Mouse (Mus musculus) midbrain, embryonic 11.5 days (tissue): ENCODE measurements around the gene Tmem252. TPM values are rescaled to one million over a fixed set of nuclear protein-coding genes. Genes with fewer than 3 reads are reported as not detected.
"Not testable (repeated sequence)": the region's sequence is repeated elsewhere in the genome, so short reads cannot be mapped to it uniquely, and the experiment has no call there.

ENCODE experiments used
- ATAC-seq: fragments of 200-750 bp; cut with Nextera tagmentation; 2 replicates; pipeline ENCODE4 v1.8.0; 2017; ENCODE audit warnings: moderate TSS enrichment, moderate library complexity; ENCODE audit not compliant: low FRiP score
- DNase-seq: peaks from one replicate; pipeline ENCODE4 v3.0.0; 2015; ENCODE audit warnings: low spot score; ENCODE audit errors: missing footprints
- H3K27ac ChIP-seq: fragments of 300-500 bp; sonication (generic); 2 replicates; pipeline ENCODE4 v1.5.1; 2014; ENCODE audit warnings: low read depth, low read length
- H3K27me3 ChIP-seq: fragments of 300-500 bp; sonication (generic); 2 replicates; pipeline ENCODE4 v1.6.1; 2014; ENCODE audit warnings: mild to moderate bottlenecking, low read length, moderate library complexity, mixed read lengths; ENCODE audit not compliant: control insufficient read depth, insufficient read depth
- H3K36me3 ChIP-seq: fragments of 300-500 bp; sonication (generic); 2 replicates; pipeline ENCODE4 v1.6.1; 2014; ENCODE audit warnings: mild to moderate bottlenecking, low read length, moderate library complexity, mixed read lengths; ENCODE audit not compliant: control insufficient read depth, insufficient read depth
- H3K4me1 ChIP-seq: fragments of 300-500 bp; sonication (generic); 2 replicates; pipeline ENCODE4 v1.6.1; 2014; ENCODE audit warnings: low read length; ENCODE audit not compliant: control insufficient read depth, insufficient read depth
- H3K4me2 ChIP-seq: fragments of 300-500 bp; sonication (generic); 2 replicates; pipeline ENCODE4 v1.6.1; 2014; ENCODE audit warnings: mild to moderate bottlenecking, moderate library complexity
- H3K4me3 ChIP-seq: fragments of 300-500 bp; sonication (generic); 2 replicates; pipeline ENCODE4 v1.5.1; 2014; ENCODE audit warnings: low read depth, low read length
- H3K9ac ChIP-seq: fragments of 300-500 bp; sonication (generic); 2 replicates; pipeline ENCODE4 v1.6.1; 2014; ENCODE audit warnings: low read length
- H3K9me3 ChIP-seq: fragments of 300-500 bp; sonication (generic); 2 replicates; pipeline ENCODE4 v1.6.1; 2016; ENCODE audit warnings: low read length; ENCODE audit not compliant: control insufficient read depth
- WGBS: fragments of 180-500 bp; shearing (Covaris S2); extraction: QIAGEN DNeasy Blood & Tissue Kit; methylation state at CpG from one replicate; pipeline ENCODE4 v1.1.7; 2014; 5-methylcytosine and 5-hydroxymethylcytosine counted together
- polyA plus RNA-seq: library from polyadenylated mRNA; unstranded; fragments of >200 nt; fragmentation: Nextera tagmentation; extraction: Ambion mirVana; gene quantifications from 2 replicates; pipeline ENCODE4 v1.2.1, GENCODE M21; 2014

Gene Tmem252
- polyA plus RNA-seq, 1 experiment from 2014 or later, result 0.29 TPM

- WGBS, result 86% methylated on average over 2 of the region's 2 CpGs
- Histone ChIP-seq H3K4me2 (no peak overlapping the region), H3K36me3 (no peaks in the 10 kb centered on the region), H3K27me3 (no peaks in the 10 kb centered on the region), H3K9me3 (no peaks in the 10 kb centered on the region), H3K4me1 (no peaks in the 10 kb centered on the region), H3K9ac (no peak overlapping the region), H3K27ac (no peak overlapping the region), H3K4me3 (no peak overlapping the region)
- DNase-seq (no peak), ATAC-seq (no peak)
Measured at GRCm38 (mm10) chr19:24692691-24693090, 18.9 kb downstream of the Tmem252 start.

DNA sequence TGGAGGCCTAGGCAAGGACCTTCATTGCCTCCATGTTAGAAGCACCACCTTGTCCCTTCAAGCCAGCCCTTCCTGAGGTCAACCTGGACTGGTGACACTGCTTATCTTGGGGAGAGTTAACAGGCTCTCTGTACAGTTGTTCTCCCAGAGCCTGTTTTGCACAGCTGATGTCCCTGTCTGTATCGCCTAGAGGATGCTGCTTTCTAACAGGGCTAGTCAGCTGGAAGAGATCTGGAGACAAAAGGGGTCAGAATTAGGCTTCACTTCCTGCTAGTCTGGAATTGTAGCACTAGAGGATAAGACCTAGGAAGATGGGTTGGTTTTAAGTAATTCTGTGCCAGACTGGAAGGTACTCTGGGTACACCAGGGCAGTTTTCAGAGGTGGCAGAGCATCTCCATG, 24.1 kb downstream of the Tmem252 start:
- DNase-seq, result no peak
- H3K4me3 ChIP-seq, result no peak overlapping the region
- no peaks in the 10 kb centered on the region for H3K27me3 ChIP-seq
- WGBS, result 56% methylated on average over 1 of the region's 1 CpGs
- no peak for ATAC-seq
- no peak overlapping the region for H3K27ac ChIP-seq
- H3K4me2 ChIP-seq, result no peak overlapping the region
- H3K36me3 ChIP-seq, result no peaks in the 10 kb centered on the region
- H3K9ac ChIP-seq, result no peak overlapping the region
- H3K9me3 ChIP-seq, result no peaks in the 10 kb centered on the region
- H3K4me1 ChIP-seq, result no peaks in the 10 kb centered on the region

DNA sequence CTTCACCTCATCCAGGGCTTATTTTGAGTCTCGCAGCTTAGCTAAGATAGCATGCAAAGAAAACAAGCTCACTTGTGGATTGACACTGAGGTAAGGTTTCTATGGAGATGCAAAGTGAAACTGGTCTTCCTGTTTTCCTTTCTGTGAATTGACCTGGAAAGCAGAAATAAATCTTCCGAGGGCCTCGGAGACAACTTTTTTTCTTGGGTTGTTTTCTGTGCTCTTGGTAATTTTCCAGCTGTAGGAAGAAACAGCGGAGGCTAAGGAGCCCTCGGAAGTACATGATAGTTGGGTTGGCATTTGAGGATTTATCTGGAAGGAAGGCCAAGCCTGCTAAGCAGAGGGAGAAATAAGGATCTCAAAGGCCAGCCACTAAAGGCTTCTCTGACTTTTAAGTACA, 24.8 kb downstream of the Tmem252 start:
- 77% methylated on average over 5 of the region's 5 CpGs for WGBS

GRCm38 (mm10) chr19:24699196-24699595, 25.4 kb downstream of the Tmem252 start:
- no peak for DNase-seq
- Histone ChIP-seq H3K4me2 (no peak overlapping the region), H3K9ac (no peak overlapping the region), H3K9me3 (no peaks in the 10 kb centered on the region), H3K36me3 (no peaks in the 10 kb centered on the region), H3K4me1 (no peaks in the 10 kb centered on the region), H3K27ac (no peak overlapping the region), H3K27me3 (no peaks in the 10 kb centered on the region), H3K4me3 (no peak overlapping the region)
- WGBS, result 75% methylated on average over 3 of the region's 3 CpGs
- ATAC-seq, result no peak

More for the DNA sequence above, 24.8 kb downstream of the Tmem252 start:
- Histone ChIP-seq H3K4me2 (no peak overlapping the region), H3K9ac (no peak overlapping the region), H3K27ac (no peak overlapping the region), H3K4me1 (no peaks in the 10 kb centered on the region), H3K4me3 (no peak overlapping the region), H3K27me3 (no peaks in the 10 kb centered on the region), H3K9me3 (no peaks in the 10 kb centered on the region), H3K36me3 (no peaks in the 10 kb centered on the region)
- ATAC-seq, result no peak
- DNase-seq, result no peak

- Histone ChIP-seq H3K27ac (no peak overlapping the region), H3K4me1 (no peaks in the 10 kb centered on the region), H3K4me3 (no peak overlapping the region), H3K36me3 (no peaks in the 10 kb centered on the region), H3K27me3 (no peaks in the 10 kb centered on the region), H3K4me2 (no peak overlapping the region), H3K9ac (no peak overlapping the region), H3K9me3 (no peaks in the 10 kb centered on the region)
- ATAC-seq (no peak), DNase-seq (no peak)
Measured at GRCm38 (mm10) chr19:24699910-24700309, 26.1 kb downstream of the Tmem252 start.

DNA sequence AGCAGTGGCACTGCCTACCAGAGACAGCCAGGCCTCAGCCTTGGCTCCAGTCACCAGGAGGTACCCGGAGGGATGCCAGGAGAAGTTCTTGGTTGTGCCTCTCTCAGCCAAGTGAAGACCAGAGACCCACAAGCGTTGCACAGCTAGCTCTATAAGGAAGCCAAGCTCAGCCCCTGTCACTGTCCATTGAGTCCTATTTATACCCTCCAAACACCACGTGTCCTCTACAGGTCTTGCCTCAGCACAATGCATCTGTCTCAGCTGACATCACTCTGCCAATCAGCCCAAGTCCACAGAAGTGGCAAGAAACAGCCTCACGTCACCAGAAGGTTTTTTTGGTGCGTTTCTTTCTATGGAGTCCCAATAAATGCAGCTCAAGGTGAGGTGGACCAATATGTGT, 26.9 kb downstream of the Tmem252 start:
- Histone ChIP-seq H3K4me1 (no peaks in the 10 kb centered on the region), H3K4me2 (no peak overlapping the region), H3K36me3 (no peaks in the 10 kb centered on the region), H3K9ac (no peak overlapping the region), H3K27me3 (no peaks in the 10 kb centered on the region), H3K27ac (no peak overlapping the region), H3K9me3 (no peaks in the 10 kb centered on the region), H3K4me3 (no peak overlapping the region)
- WGBS, result 86% methylated on average over 5 of the region's 5 CpGs
- DNase-seq, result no peak
- ATAC-seq, result no peak

- no peaks in the 10 kb centered on the region for H3K9me3 ChIP-seq
- DNase-seq, result no peak
- no peak for ATAC-seq
- no peaks in the 10 kb centered on the region for H3K4me1 ChIP-seq
- no peak overlapping the region for H3K27ac ChIP-seq
- no peak overlapping the region for H3K4me3 ChIP-seq
- H3K9ac ChIP-seq, result no peak overlapping the region
- H3K27me3 ChIP-seq, result no peaks in the 10 kb centered on the region
- WGBS, result 71% methylated on average over 8 of the region's 8 CpGs
- no peaks in the 10 kb centered on the region for H3K36me3 ChIP-seq
- H3K4me2 ChIP-seq, result no peak overlapping the region
Measured at GRCm38 (mm10) chr19:24701716-24702115, 27.9 kb downstream of the Tmem252 start.

DNA sequence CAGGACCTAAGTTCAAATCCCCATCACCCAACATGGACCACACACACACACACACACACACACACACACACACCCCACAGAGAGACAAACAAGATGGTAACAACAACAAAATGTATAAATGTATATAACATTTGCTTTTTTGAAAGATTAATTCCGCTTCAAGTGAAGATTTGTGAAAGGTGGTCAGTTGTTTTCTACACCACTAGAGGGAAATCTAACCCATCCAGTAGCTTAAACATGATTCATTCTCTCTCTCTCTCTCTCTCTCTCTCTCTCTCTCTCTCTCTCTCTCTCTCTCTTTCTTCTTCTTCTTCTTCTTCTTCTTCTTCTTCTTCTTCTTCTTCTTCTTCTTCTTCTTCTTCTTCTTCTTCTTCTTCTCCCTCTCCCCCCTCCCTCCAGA, 29.4 kb downstream of the Tmem252 start:
- 79% methylated on average over 1 of the region's 1 CpGs for WGBS
- not testable (repeated sequence) for H3K9ac ChIP-seq, H3K9me3 ChIP-seq, H3K4me1 ChIP-seq, H3K27ac ChIP-seq, H3K4me2 ChIP-seq, ATAC-seq, H3K36me3 ChIP-seq, DNase-seq, H3K27me3 ChIP-seq, H3K4me3 ChIP-seq

DNA sequence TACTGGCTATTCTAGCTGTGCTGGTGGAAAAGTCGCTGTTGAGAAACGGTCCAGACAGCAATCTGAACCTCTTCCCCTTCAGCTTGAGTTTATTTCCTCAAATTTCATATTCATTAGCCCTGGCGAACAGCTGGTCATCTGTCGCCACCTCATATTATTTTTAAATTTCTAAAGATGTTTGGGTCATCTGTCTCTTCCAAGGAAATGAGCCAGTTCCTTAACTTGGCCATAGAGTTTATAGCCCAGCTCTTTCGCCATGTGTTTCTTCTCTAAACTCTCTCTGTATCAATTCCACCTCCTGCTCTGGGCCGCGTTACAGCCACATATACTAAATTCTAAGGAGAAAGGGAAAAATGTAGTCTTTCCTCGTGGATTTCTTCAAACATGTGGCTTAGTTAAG, 29.9 kb downstream of the Tmem252 start:
- Histone ChIP-seq H3K36me3 (no peaks in the 10 kb centered on the region), H3K27ac (no peak overlapping the region), H3K4me1 (no peaks in the 10 kb centered on the region), H3K9me3 (no peaks in the 10 kb centered on the region), H3K4me3 (no peak overlapping the region), H3K27me3 (no peaks in the 10 kb centered on the region), H3K9ac (no peak overlapping the region), H3K4me2 (no peak overlapping the region)
- DNase-seq (no peak), ATAC-seq (no peak)
- 86% methylated on average over 8 of the region's 8 CpGs for WGBS

- Histone ChIP-seq H3K4me3 (no peak overlapping the region), H3K27me3 (no peaks in the 10 kb centered on the region), H3K4me2 (no peak overlapping the region), H3K36me3 (no peaks in the 10 kb centered on the region), H3K9ac (no peak overlapping the region), H3K9me3 (no peaks in the 10 kb centered on the region), H3K4me1 (no peaks in the 10 kb centered on the region), H3K27ac (no peak overlapping the region)
- 76% methylated on average over 2 of the region's 2 CpGs for WGBS
- no peak for DNase-seq
- ATAC-seq, result no peak
Measured at GRCm38 (mm10) chr19:24704326-24704725, 30.5 kb downstream of the Tmem252 start.
